ENCODE assay signal across 16 mouse cellular contexts in genomic region chr4:139871699-139872098, GRCm38 (mm10). TPM values are rescaled to one million over a fixed set of nuclear protein-coding genes. Genes with fewer than 3 reads are reported as not detected.
A peak's percentile ranks its signal among the peaks of the same experiment; 100 is the strongest.
DNase-seq lines count a peak whose midpoint lies in the region; ATAC-seq and TF ChIP-seq lines count a peak whose summit lies in the region.
"Had no signal": no experiment of that assay in that cellular context is flagged by ENCODE, and none has a peak within 500 bp of the region (broad histone marks: within the 10 kb centered on the region; RNA-seq: fewer than 3 reads in every experiment).

No protein-coding gene starts in this region.

- no peak for TF ChIP-seq EP300 in lung, postnatal 0 days (IDR thresholded peaks at IDR 0.05)

- H3K9ac ChIP-seq in hindbrain, embryonic 13.5 days, result no peak overlapping the region
- no peak overlapping the region for H3K9ac ChIP-seq in lung, embryonic 16.5 days (ENCODE audit: low read length)
- no peak overlapping the region for H3K9ac ChIP-seq in lung, postnatal 0 days (replicated peaks; ENCODE audit: low read depth)
- no peak overlapping the region for H3K9ac ChIP-seq in midbrain, embryonic 15.5 days

- H3K4me1 ChIP-seq in hindbrain, embryonic 10.5 days (replicated peaks), result peaks cover 18% of the 10 kb centered on the region
- H3K4me1 ChIP-seq in hindbrain, embryonic 13.5 days (replicated peaks), result no peaks in the 10 kb centered on the region
- H3K4me1 ChIP-seq in lung, embryonic 16.5 days (replicated peaks; ENCODE audit: control insufficient read depth, insufficient read depth, low read length), result no peaks in the 10 kb centered on the region
- H3K4me1 ChIP-seq in lung, postnatal 0 days (ENCODE audit: insufficient read depth, low read depth, low read length), result no peaks in the 10 kb centered on the region
- H3K4me1 ChIP-seq in midbrain, embryonic 15.5 days, result no peaks in the 10 kb centered on the region

- no peak overlapping the region for H3K4me3 ChIP-seq in hindbrain, embryonic 10.5 days
- H3K4me3 ChIP-seq in hindbrain, embryonic 13.5 days, result no peak overlapping the region
- H3K4me3 ChIP-seq in lung, embryonic 16.5 days (ENCODE audit: low read length), result no peak overlapping the region
- H3K4me3 ChIP-seq in lung, postnatal 0 days (ENCODE audit: low read depth, low read length), result no peak overlapping the region
- H3K4me3 ChIP-seq in midbrain, embryonic 15.5 days, result no peak overlapping the region

- no peak for ATAC-seq in hindbrain, embryonic 13.5 days (ENCODE audit: low FRiP score)
- ATAC-seq in lung, embryonic 16.5 days (ENCODE audit: low read depth), result peak; percentile 64
- ATAC-seq in lung, postnatal 0 days, result no peak
- 0 out of 2 replicates have a peak, but pooled peaks have one; percentile 28 for ATAC-seq in midbrain, embryonic 15.5 days (replicated peaks)
- ATAC-seq: intestine, postnatal 0 days; Patski had no signal

- TF ChIP-seq CTCF in lung, postnatal 0 days (IDR thresholded peaks at IDR 0.05), result no peak
- TF ChIP-seq CTCF in brain, embryonic 14.5 days (IDR thresholded peaks at IDR 0.05; ENCODE audit: borderline replicate concordance, extremely low read depth, insufficient read depth, insufficient read length), result no peak

- no peak overlapping the region for H3K4me2 ChIP-seq in hindbrain, embryonic 13.5 days
- no peak overlapping the region for H3K4me2 ChIP-seq in lung, embryonic 16.5 days (ENCODE audit: low read depth, low read length)
- no peak overlapping the region for H3K4me2 ChIP-seq in lung, postnatal 0 days (replicated peaks; ENCODE audit: low read depth, low read length)
- no peak overlapping the region for H3K4me2 ChIP-seq in midbrain, embryonic 15.5 days

- H3K9me3 ChIP-seq in hindbrain, embryonic 10.5 days, result peaks cover 4% of the 10 kb centered on the region; the same call in 1 of the 2 replicates
- H3K9me3 ChIP-seq in hindbrain, embryonic 13.5 days, result no peaks in the 10 kb centered on the region
- H3K9me3 ChIP-seq in lung, embryonic 16.5 days (ENCODE audit: control insufficient read depth, low read length), result no peaks in the 10 kb centered on the region
- H3K9me3 ChIP-seq in lung, postnatal 0 days (ENCODE audit: low read length), result no peaks in the 10 kb centered on the region
- no peaks in the 10 kb centered on the region for H3K9me3 ChIP-seq in midbrain, embryonic 15.5 days

- H3K27ac ChIP-seq in hindbrain, embryonic 10.5 days, result no peak overlapping the region
- no peak overlapping the region for H3K27ac ChIP-seq in hindbrain, embryonic 13.5 days
- no peak overlapping the region for H3K27ac ChIP-seq in lung, embryonic 16.5 days (ENCODE audit: low read length)
- H3K27ac ChIP-seq in lung, postnatal 0 days (ENCODE audit: low read length), result no peak overlapping the region
- H3K27ac ChIP-seq in midbrain, embryonic 15.5 days, result no peak overlapping the region

- no peaks in the 10 kb centered on the region for H3K36me3 ChIP-seq in hindbrain, embryonic 10.5 days
- no peaks in the 10 kb centered on the region for H3K36me3 ChIP-seq in hindbrain, embryonic 13.5 days
- H3K36me3 ChIP-seq in lung, embryonic 16.5 days (ENCODE audit: control insufficient read depth, insufficient read depth, low read length), result no peaks in the 10 kb centered on the region
- no peaks in the 10 kb centered on the region for H3K36me3 ChIP-seq in lung, postnatal 0 days (ENCODE audit: insufficient read depth, low read length)
- no peaks in the 10 kb centered on the region for H3K36me3 ChIP-seq in midbrain, embryonic 15.5 days (replicated peaks)

- DNase-seq in hindbrain, embryonic 10.5 days (ENCODE audit: low spot score), result peak; percentile 37
- DNase-seq in lung, postnatal 0 days (ENCODE audit: low spot score), result no peak
- DNase-seq in brain, embryonic 14.5 days (ENCODE audit: low read depth), result peak; percentile 35
- DNase-seq in ovary, postnatal 36 days (ENCODE audit: low spot score), result no peak
- DNase-seq in gastrocnemius, postnatal 25 days, result no peak
- DNase-seq: adrenal gland, adult 8-10 months; heart, postnatal 10 days; lung, postnatal 4 days; right cerebral cortex, adult 18-20 months had no signal

- 25% methylated on average over 12 of the region's 12 CpGs for WGBS in hindbrain, embryonic 10.5 days
- WGBS in hindbrain, embryonic 13.5 days, result 21% methylated on average over 12 of the region's 12 CpGs
- WGBS in lung, embryonic 16.5 days, result 21% methylated on average over 12 of the region's 12 CpGs
- 22% methylated on average over 8 of the region's 12 CpGs for WGBS in lung, postnatal 0 days
- WGBS in midbrain, embryonic 15.5 days, result 26% methylated on average over 12 of the region's 12 CpGs

- no peak for TF ChIP-seq POLR2A in brain, embryonic 14.5 days (IDR thresholded peaks at IDR 0.05; ENCODE audit: borderline replicate concordance, extremely low read depth, insufficient read depth, insufficient read length, poor library complexity, severe bottlenecking)

- peaks cover 10% of the 10 kb centered on the region for H3K27me3 ChIP-seq in hindbrain, embryonic 10.5 days (ENCODE audit: insufficient read depth, poor library complexity, severe bottlenecking)
- H3K27me3 ChIP-seq in hindbrain, embryonic 13.5 days, result peaks cover 21% of the 10 kb centered on the region; the same call in 1 of the 2 replicates
- no peaks in the 10 kb centered on the region for H3K27me3 ChIP-seq in lung, embryonic 16.5 days (ENCODE audit: control insufficient read depth, insufficient read depth, low read depth, low read length)
- no peaks in the 10 kb centered on the region for H3K27me3 ChIP-seq in lung, postnatal 0 days (replicated peaks; ENCODE audit: insufficient read depth, low read length)
- H3K27me3 ChIP-seq in midbrain, embryonic 15.5 days (replicated peaks), result no peaks in the 10 kb centered on the region
- H3K27me3 ChIP-seq: Patski had no signal

RNA-seq across cellular contexts. Expression of gene Pax7, which starts 38.4 kb away (rescaled TPM):
- 2.3 and 2.6 TPM in 2 replicates for polyA plus RNA-seq in hindbrain, embryonic 10.5 days (2016; fragmentation: Nextera tagmentation; extraction: Ambion mirVana)
- 0.84 and 1.6 TPM in 2 replicates for polyA plus RNA-seq in hindbrain, embryonic 13.5 days (2015; fragmentation: Nextera tagmentation; extraction: Ambion mirVana)
- 0.04 TPM in 1 of 2 replicates, not detected in the other for polyA plus RNA-seq in lung, embryonic 16.5 days (2015; fragmentation: Nextera tagmentation; extraction: Ambion mirVana)
- polyA plus RNA-seq in lung, postnatal 0 days (2015; fragmentation: Nextera tagmentation; extraction: Ambion mirVana), result not detected in 2 replicates
- polyA plus RNA-seq in brain, embryonic 14.5 days (2012; rRNA removed), result 6.8 and 12.2 TPM in 2 replicates
- 3.5 and 3.8 TPM in 2 replicates for polyA plus RNA-seq in midbrain, embryonic 15.5 days (2015; fragmentation: Nextera tagmentation; extraction: Ambion mirVana)
- 1 to 10 TPM; 1.6 to 2.4 TPM for total RNA-seq in gastrocnemius, postnatal 25 days (2021)
- total RNA-seq: adrenal gland, adult 8-10 months; heart, postnatal 10 days; left cerebral cortex, adult 18-20 months had no signal
- polyA plus RNA-seq: gonadal fat pad, adult 2 months; intestine, postnatal 0 days; Patski had no signal

Comparison
In these comparisons a context has a peak if more than half of its experiments do, and no peak if none do; other contexts are left out.
1. ATAC-seq: peak in lung, embryonic 16.5 days (single experiment) and midbrain, embryonic 15.5 days (single experiment); none in hindbrain, embryonic 13.5 days (single experiment) and lung, postnatal 0 days (single experiment).
2. DNase-seq: peak in hindbrain, embryonic 10.5 days (single experiment) and brain, embryonic 14.5 days (single experiment); none in lung, postnatal 0 days (single experiment), ovary, postnatal 36 days (single experiment) and gastrocnemius, postnatal 25 days (single experiment).